Mouse (Mus musculus) testis, adult 2 months (tissue): ENCODE measurements at regions not wholly inside any gene's neighbourhood (a gene's known extent, or its start where the extent isn't known, plus 50 kb on each side); places are given as distances from the start of the nearest gene placed in this dataset.

ENCODE experiments used
- H3K27ac ChIP-seq: fragments of 200-500 bp; 2 replicates; pipeline ENCODE4 v1.5.1; 2012; ENCODE audit warnings: low read depth, low read length; ENCODE audit not compliant: control insufficient read depth, insufficient read depth
- H3K27me3 ChIP-seq: fragments of 200-500 bp; 2 replicates; pipeline ENCODE4 v1.6.1; 2012; ENCODE audit warnings: mild to moderate bottlenecking, low read length, moderate library complexity; ENCODE audit not compliant: control insufficient read depth, insufficient read depth
- H3K36me3 ChIP-seq: fragments of 200-500 bp; 2 replicates; pipeline ENCODE4 v1.6.1; 2012; ENCODE audit warnings: mild to moderate bottlenecking, low read length; ENCODE audit not compliant: control insufficient read depth, insufficient read depth
- H3K4me1 ChIP-seq: fragments of 200-500 bp; 2 replicates; pipeline ENCODE4 v1.6.1; 2012; ENCODE audit warnings: low read length; ENCODE audit not compliant: control insufficient read depth, insufficient read depth
- H3K4me3 ChIP-seq: fragments of 200-500 bp; 2 replicates; pipeline ENCODE4 v1.5.1; 2012; ENCODE audit warnings: low read depth, mild to moderate bottlenecking, low read length, moderate library complexity, mixed read lengths; ENCODE audit not compliant: control insufficient read depth
- CTCF ChIP-seq: fragments of 200-500 bp; IDR thresholded peaks from 2 replicates; pipeline ENCODE4 v1.5.1; 2012; ENCODE audit warnings: low read depth, mild to moderate bottlenecking, inconsistent platforms, low read length, moderate library complexity; ENCODE audit not compliant: control insufficient read depth, insufficient read depth, insufficient replicate concordance
- POLR2A ChIP-seq: fragments of 200-500 bp; IDR thresholded peaks from 2 replicates; pipeline ENCODE4 v1.6.1; 2012; ENCODE audit warnings: low read depth, mild to moderate bottlenecking, inconsistent platforms, low read length, moderate library complexity; ENCODE audit not compliant: control insufficient read depth

DNA sequence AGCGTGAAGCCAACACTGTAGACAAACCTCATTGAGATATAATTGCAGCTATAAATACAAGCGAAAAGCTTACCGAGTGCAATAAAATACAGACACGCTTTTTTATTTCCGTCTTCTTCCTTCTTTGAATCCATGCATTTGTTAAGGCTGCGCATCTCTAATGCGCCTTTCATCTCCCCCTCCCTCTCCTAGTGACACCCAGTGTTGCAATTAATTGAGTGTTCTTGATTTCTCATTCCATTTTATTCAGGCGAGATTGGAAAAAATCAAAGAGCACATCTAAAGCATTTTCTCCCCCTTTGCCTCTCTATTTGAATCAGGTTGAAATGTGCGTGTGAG, 293.2 kb upstream of the Tle4 start:
- no peaks in the 10 kb centered on the region for H3K36me3 ChIP-seq
- no peaks in the 10 kb centered on the region; the same call in 1 of the 2 replicates for H3K27me3 ChIP-seq
- TF ChIP-seq CTCF, result no peak
- TF ChIP-seq POLR2A, result no peak
- peaks cover 4% of the 10 kb centered on the region; the same call in 1 of the 2 replicates for H3K4me1 ChIP-seq
- no peak overlapping the region for H3K27ac ChIP-seq
- no peak overlapping the region for H3K4me3 ChIP-seq

DNA sequence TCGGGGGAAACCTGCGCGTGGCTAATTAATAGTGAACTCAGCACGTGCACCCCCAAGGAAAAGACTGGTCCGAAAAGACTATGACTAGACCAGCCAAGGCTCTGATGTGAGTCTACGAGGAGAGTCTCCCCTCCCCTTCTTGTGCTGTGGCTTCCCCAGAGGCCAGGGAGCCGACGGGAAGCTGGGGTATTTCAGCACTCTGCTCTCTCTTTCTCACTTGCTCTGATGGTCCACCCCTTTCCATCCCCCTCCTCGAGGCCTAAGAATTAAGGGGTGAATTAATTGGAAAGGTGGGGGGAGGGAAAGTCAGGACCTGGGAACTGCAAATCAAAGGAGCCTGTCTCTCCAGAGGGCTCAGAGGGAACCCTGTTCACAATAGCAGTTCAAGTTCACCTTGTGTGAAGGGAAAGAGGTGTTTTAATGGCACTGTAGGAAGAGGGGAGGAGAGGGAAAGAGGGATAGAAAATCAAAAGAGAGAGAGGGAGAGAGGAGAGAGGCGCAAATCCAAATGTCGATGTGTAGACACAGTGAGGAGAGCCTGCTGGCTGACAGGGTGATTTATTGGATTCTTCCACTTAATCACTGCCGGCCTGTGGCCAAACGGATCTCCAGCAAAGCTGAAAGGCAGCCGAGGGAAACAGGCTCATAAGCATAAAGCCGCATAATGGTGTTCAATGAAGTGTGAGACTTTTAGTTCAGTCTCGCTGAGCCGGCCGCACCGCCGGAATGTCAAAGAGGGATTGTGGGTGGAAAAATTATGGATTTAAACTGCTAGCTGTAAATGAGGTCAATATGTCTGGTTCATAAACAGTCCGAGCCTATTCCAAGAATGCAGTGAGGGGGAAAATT, 292.6 kb upstream of the Tle4 start:
- H3K27me3 ChIP-seq, result no peaks in the 10 kb centered on the region; the same call in 1 of the 2 replicates
- H3K4me3 ChIP-seq, result 0 out of 2 replicates have a peak overlapping the region, but pooled peaks have one; percentile 6
- H3K36me3 ChIP-seq, result no peaks in the 10 kb centered on the region
- H3K27ac ChIP-seq, result no peak overlapping the region
- no peak for TF ChIP-seq CTCF
- TF ChIP-seq POLR2A, result no peak
- peaks cover 4% of the 10 kb centered on the region; the same call in 1 of the 2 replicates for H3K4me1 ChIP-seq

DNA sequence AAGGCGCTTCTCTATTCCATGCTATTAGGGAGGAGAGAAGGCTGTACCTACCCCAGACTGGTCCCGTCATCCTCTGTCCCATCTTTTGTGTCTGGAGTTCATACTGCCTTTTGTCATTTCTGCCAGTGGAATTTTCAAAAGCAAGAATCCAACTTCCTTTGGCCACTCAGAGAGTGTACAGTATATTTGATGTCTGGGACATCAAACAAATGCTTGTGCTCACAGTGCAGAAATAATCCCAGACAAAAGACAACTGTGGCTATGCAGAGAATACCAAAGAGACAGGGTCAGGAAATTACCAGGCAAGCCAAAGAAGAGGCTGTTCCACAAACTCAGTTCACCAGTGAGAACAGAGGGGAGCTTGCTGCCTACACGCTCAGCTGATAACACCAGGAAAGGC, 291.9 kb upstream of the Tle4 start:
- H3K4me3 ChIP-seq, result no peak overlapping the region
- TF ChIP-seq CTCF (no peak), POLR2A (no peak)
- H3K27me3 ChIP-seq, result no peaks in the 10 kb centered on the region; the same call in 1 of the 2 replicates
- no peaks in the 10 kb centered on the region for H3K36me3 ChIP-seq
- no peak overlapping the region for H3K27ac ChIP-seq
- peaks cover 4% of the 10 kb centered on the region; the same call in 1 of the 2 replicates for H3K4me1 ChIP-seq

DNA sequence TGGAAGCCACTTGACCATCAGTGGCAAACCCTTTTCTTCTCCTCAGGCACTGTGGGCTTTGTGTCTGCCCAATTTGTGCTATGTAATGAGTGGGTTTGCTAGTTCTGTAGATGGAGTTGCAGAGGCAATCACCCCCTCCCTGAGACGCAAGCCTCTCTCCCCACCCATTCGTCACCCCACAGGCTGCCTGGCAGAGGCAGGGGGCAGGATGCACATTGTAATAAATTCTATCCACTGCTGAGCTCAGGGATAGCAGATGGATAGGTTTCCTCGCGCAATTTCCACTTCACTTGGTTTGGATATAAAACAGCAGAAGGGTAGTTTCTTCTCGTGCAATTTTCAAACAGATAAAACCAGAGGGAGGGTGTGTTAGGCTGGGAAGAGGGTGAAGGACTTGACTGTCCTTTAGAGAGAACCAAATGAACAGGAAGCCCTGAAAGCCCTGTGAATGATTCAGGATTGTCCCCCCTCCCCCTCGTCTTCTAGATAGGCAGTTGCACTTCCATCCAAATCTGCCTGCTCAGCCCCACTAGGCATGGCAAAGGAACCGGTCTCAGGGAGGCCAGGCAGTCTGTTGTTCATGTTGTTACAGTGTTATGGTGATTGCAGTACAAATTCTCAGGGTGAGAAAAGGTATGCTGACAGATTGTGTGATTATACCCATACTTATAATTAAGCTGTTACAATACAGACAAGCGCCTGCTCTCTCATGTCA, 286.0 kb upstream of the Tle4 start:
- TF ChIP-seq CTCF, result no peak
- no peak for TF ChIP-seq POLR2A
- H3K27me3 ChIP-seq, result no peaks in the 10 kb centered on the region
- no peak overlapping the region for H3K27ac ChIP-seq
- peak overlapping the region; percentile 6 for H3K4me3 ChIP-seq
- no peaks in the 10 kb centered on the region for H3K4me1 ChIP-seq
- H3K36me3 ChIP-seq, result no peaks in the 10 kb centered on the region

DNA sequence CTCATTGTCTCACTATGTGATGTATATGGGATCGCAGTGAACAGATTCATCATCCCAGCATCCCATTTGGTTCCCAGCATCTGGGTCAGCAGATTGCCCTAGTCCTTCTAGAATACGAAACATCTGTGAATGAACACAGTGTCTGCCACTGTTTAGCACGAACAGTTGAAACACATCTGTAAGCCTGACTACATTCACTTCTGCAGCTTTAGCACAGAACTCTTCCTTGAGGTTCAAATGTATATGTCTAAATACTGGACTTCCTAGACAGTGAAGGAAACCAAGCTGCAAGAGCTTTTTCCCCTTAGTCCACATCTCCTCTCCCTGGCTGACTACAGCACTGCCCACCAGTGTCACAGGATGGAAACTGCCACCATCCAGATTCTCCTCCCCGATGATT, 283.0 kb upstream of the Tle4 start:
- Histone ChIP-seq H3K27ac (no peak overlapping the region), H3K27me3 (no peaks in the 10 kb centered on the region), H3K4me1 (no peaks in the 10 kb centered on the region), H3K4me3 (no peak overlapping the region), H3K36me3 (no peaks in the 10 kb centered on the region)
- TF ChIP-seq CTCF, result no peak
- TF ChIP-seq POLR2A, result no peak

DNA sequence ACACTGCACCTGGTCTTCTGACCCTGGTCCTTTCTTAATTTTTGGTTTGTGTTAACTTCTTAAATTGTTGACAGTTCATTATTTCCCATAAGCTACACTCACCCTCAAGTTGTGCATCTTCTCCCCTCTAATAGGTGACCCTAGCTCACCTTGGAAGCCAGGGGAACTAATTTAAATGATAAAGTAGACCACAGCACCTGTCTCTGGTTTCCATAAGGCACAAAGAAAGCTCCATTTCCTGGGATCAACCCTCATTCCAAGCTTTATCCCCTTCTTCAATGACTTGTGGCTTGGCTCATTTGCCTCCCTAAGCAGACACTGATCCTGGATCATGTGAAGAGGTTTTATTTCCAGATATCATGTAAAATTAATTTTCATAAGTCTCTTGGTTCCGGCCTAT, 276.1 kb upstream of the Tle4 start:
- H3K27ac ChIP-seq, result no peak overlapping the region

DNA sequence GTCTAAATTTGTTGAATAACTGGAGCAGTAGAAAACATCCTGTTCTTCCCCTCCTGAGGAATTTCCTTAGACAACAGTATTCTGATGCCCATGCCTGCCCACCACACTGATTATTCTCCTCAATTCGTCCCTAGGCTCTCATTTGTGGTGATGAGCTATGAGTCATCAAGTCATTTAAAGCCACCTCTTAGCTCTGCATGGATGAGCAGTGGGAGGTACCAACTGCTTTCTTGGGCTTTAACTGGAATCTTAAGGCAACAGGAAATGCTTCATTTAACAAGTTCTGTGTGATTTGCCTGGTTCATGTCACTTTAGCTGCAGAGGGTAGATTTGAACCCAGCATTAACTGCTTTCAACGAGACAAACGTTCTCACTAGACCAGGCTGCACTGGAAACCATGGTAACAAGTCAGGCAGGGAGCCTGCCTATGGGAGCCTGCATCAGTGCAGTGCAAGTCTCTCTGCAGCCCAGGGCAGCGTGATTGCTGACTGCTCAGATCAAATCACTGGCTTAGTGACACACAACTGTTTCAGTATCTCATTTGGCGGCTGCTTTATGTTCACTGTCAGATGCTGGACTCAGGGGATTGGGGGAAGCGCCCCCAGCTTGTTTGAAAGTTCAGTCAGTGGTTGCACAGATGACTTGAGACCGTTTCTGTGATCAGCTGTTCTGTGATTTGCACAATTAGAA, 273.5 kb upstream of the Tle4 start:
- H3K36me3 ChIP-seq, result no peaks in the 10 kb centered on the region
- TF ChIP-seq POLR2A (no peak), CTCF (no peak)
- H3K27me3 ChIP-seq, result no peaks in the 10 kb centered on the region
- no peak overlapping the region for H3K27ac ChIP-seq
- no peak overlapping the region for H3K4me3 ChIP-seq
- H3K4me1 ChIP-seq, result no peaks in the 10 kb centered on the region

More for the DNA sequence above, 276.1 kb upstream of the Tle4 start:
- Histone ChIP-seq H3K4me3 (no peak overlapping the region), H3K27me3 (no peaks in the 10 kb centered on the region), H3K36me3 (no peaks in the 10 kb centered on the region), H3K4me1 (no peaks in the 10 kb centered on the region)
- no peak for TF ChIP-seq CTCF
